Mouse (Mus musculus) bone marrow, adult 2 months (tissue): ENCODE measurements around the gene Tnik. TPM values are rescaled to one million over a fixed set of nuclear protein-coding genes. Genes with fewer than 3 reads are reported as not detected.

ENCODE experiments used
- H3K27ac ChIP-seq: fragments of 200-500 bp; 2 replicates; pipeline ENCODE4 v1.5.1; 2012; ENCODE audit warnings: low read depth, mild to moderate bottlenecking, control low read depth, inconsistent platforms, low read length; ENCODE audit not compliant: control insufficient read depth, poor library complexity, insufficient read depth
- H3K4me1 ChIP-seq: fragments of 200-500 bp; 2 replicates; pipeline ENCODE4 v1.6.1; 2011; ENCODE audit warnings: low read length; ENCODE audit not compliant: control insufficient read depth, insufficient read depth
- H3K4me3 ChIP-seq: fragments of 200-500 bp; replicated peaks from 2 replicates; pipeline ENCODE3; 2011; ENCODE audit warnings: mild to moderate bottlenecking, low read depth, low read length, control low read depth; ENCODE audit not compliant: control insufficient read depth
- CTCF ChIP-seq: fragments of 200-500 bp; IDR thresholded peaks from 2 replicates; pipeline ENCODE4 v1.5.1; 2011; ENCODE audit warnings: low read length, control low read depth; ENCODE audit not compliant: control insufficient read depth, insufficient read depth
- POLR2A ChIP-seq: fragments of 200-500 bp; IDR thresholded peaks from 2 replicates; pipeline ENCODE4 v1.6.1; 2011; ENCODE audit warnings: low read depth, mild to moderate bottlenecking, control low read depth, low read length, borderline replicate concordance; ENCODE audit not compliant: control insufficient read depth
- WGBS: fragments of 180-500 bp; shearing (Covaris S2); methylation state at CpG from one replicate; pipeline ENCODE4 v1.1.7; 2018; 5-methylcytosine and 5-hydroxymethylcytosine counted together
- polyA plus RNA-seq: library from polyadenylated mRNA; stranded (reverse); fragments of >200 nt; gene quantifications from 2 replicates; pipeline ENCODE4 v1.2.4, GENCODE M21; 2011; ENCODE audit warnings: low replicate concordance; ENCODE audit not compliant: missing spikeins, insufficient read depth, insufficient read length

Gene Tnik
- polyA plus RNA-seq, 1 experiment, result 25.8 TPM

GRCm38 (mm10) chr3:28696162-28696561 lies 433.1 kb downstream of the Tnik start:
- TF ChIP-seq POLR2A, result no peak
- no peak for TF ChIP-seq CTCF
- H3K4me1 ChIP-seq, result no peaks in the 10 kb centered on the region
- 83% methylated on average over 10 of the region's 10 CpGs for WGBS
- H3K4me3 ChIP-seq, result no peak overlapping the region
- H3K27ac ChIP-seq, result no peak overlapping the region

GRCm38 (mm10) chr3:28697797-28698196 lies 434.8 kb downstream of the Tnik start, which contains the start of gene Slc2a2:
Gene Slc2a2 (plus strand): TSS chr3:28697903.
- TF ChIP-seq CTCF, result no peak
- TF ChIP-seq POLR2A, result no peak
- no peak within 1 kb of the TSS for H3K27ac ChIP-seq
- no peaks in the 10 kb centered on the region for H3K4me1 ChIP-seq
- WGBS, result 76% methylated on average over 2 of the region's 2 CpGs
- no peak within 1 kb of the TSS for H3K4me3 ChIP-seq

GRCm38 (mm10) chr3:28699601-28700000 lies 436.6 kb downstream of the Tnik start:
- H3K27ac ChIP-seq, result no peak overlapping the region
- WGBS, result 70% methylated on average over 4 of the region's 4 CpGs
- no peak overlapping the region for H3K4me3 ChIP-seq
- no peaks in the 10 kb centered on the region for H3K4me1 ChIP-seq
- TF ChIP-seq CTCF (no peak), POLR2A (no peak)

- Histone ChIP-seq H3K27ac (no peak overlapping the region), H3K4me3 (no peak overlapping the region)
- WGBS, result 30% methylated on average over 10 of the region's 10 CpGs
Measured at GRCm38 (mm10) chr3:28705522-28706137, 442.6 kb downstream of the Tnik start.

GRCm38 (mm10) chr3:28706736-28707135 lies 443.7 kb downstream of the Tnik start:
- H3K4me1 ChIP-seq, result no peaks in the 10 kb centered on the region
- no peak overlapping the region for H3K27ac ChIP-seq
- TF ChIP-seq CTCF, result no peak
- no peak for TF ChIP-seq POLR2A
- 65% methylated on average over 4 of the region's 4 CpGs for WGBS
- H3K4me3 ChIP-seq, result no peak overlapping the region

More at GRCm38 (mm10) chr3:28705522-28706137, 442.6 kb downstream of the Tnik start:
- no peaks in the 10 kb centered on the region for H3K4me1 ChIP-seq
- no peak for TF ChIP-seq POLR2A
- TF ChIP-seq CTCF, result no peak

GRCm38 (mm10) chr3:28709740-28710139 lies 446.7 kb downstream of the Tnik start:
- WGBS, result 50% methylated on average over 1 of the region's 1 CpGs
- TF ChIP-seq POLR2A, result no peak
- 0 out of 2 replicates have a peak, but pooled peaks have one; percentile 32 for TF ChIP-seq CTCF

GRCm38 (mm10) chr3:28713913-28714698 lies 451.1 kb downstream of the Tnik start:
- Histone ChIP-seq H3K27ac (no peak overlapping the region), H3K4me3 (no peak overlapping the region), H3K4me1 (no peaks in the 10 kb centered on the region)
- 65% methylated on average over 7 of the region's 7 CpGs for WGBS
- no peak for TF ChIP-seq CTCF
- no peak for TF ChIP-seq POLR2A

More at GRCm38 (mm10) chr3:28709740-28710139, 446.7 kb downstream of the Tnik start:
- H3K4me1 ChIP-seq, result no peaks in the 10 kb centered on the region
- no peak overlapping the region for H3K27ac ChIP-seq
- H3K4me3 ChIP-seq, result no peak overlapping the region

GRCm38 (mm10) chr3:28718521-28718920 lies 455.5 kb downstream of the Tnik start:
- TF ChIP-seq CTCF, result no peak
- no peak for TF ChIP-seq POLR2A
- no peak overlapping the region for H3K4me3 ChIP-seq
- no peaks in the 10 kb centered on the region for H3K4me1 ChIP-seq
- no peak overlapping the region for H3K27ac ChIP-seq
- WGBS, result 60% methylated on average over 2 of the region's 2 CpGs

- TF ChIP-seq POLR2A (no peak), CTCF (no peak)
- WGBS, result 74% methylated on average over 5 of the region's 5 CpGs
- no peak overlapping the region for H3K27ac ChIP-seq
- no peak overlapping the region for H3K4me3 ChIP-seq
- H3K4me1 ChIP-seq, result no peaks in the 10 kb centered on the region
Measured at GRCm38 (mm10) chr3:28721218-28721617, 458.2 kb downstream of the Tnik start.
